Mouse (Mus musculus) embryo, embryonic 9.5 days (tissue): ENCODE data around the gene Nxn.

ENCODE experiments used
- DNase-seq: peaks from one replicate; pipeline ENCODE4 v3.0.0-alpha.2; 2017; ENCODE audit errors: extremely low spot score

The Nxn gene

GRCm38 (mm10) chr11:76332240-76332639 is 66.7 kb downstream of the Nxn start:
- DNase-seq = no peak

- no peak for DNase-seq
These were observed 70.2 kb downstream of the Nxn start for GRCm38 (mm10) chr11:76328522-76329290.

GRCm38 (mm10) chr11:76328084-76328483 is 70.9 kb downstream of the Nxn start:
- no peak for DNase-seq

GRCm38 (mm10) chr11:76326672-76327071 is 72.3 kb downstream of the Nxn start:
- no peak for DNase-seq

- no peak for DNase-seq
These were observed 72.9 kb downstream of the Nxn start for GRCm38 (mm10) chr11:76326051-76326450.

- no peak for DNase-seq
These were observed 74.1 kb downstream of the Nxn start for GRCm38 (mm10) chr11:76324801-76325200.

- DNase-seq = no peak
These were observed 74.7 kb downstream of the Nxn start for GRCm38 (mm10) chr11:76324207-76324606.

GRCm38 (mm10) chr11:76322939-76323338 is 76.0 kb downstream of the Nxn start:
- DNase-seq = no peak

GRCm38 (mm10) chr11:76322081-76322480 is 76.9 kb downstream of the Nxn start:
- no peak for DNase-seq

GRCm38 (mm10) chr11:76320475-76320874 is 78.5 kb downstream of the Nxn start:
- no peak for DNase-seq

- no peak for DNase-seq
These were observed 79.1 kb downstream of the Nxn start for GRCm38 (mm10) chr11:76319714-76320435.

GRCm38 (mm10) chr11:76317904-76318303 is 81.0 kb downstream of the Nxn start:
- DNase-seq = no peak

GRCm38 (mm10) chr11:76315785-76316444 is 83.0 kb downstream of the Nxn start:
- DNase-seq = no peak

- DNase-seq = no peak
These were observed 84.2 kb downstream of the Nxn start for GRCm38 (mm10) chr11:76314741-76315140.

- DNase-seq = no peak
These were observed 84.8 kb downstream of the Nxn start for GRCm38 (mm10) chr11:76314140-76314539.

GRCm38 (mm10) chr11:76312805-76313204 is 86.1 kb downstream of the Nxn start:
- no peak for DNase-seq

GRCm38 (mm10) chr11:76311224-76312000 is 87.5 kb downstream of the Nxn start:
- no peak for DNase-seq

GRCm38 (mm10) chr11:76309868-76310267 is 89.1 kb downstream of the Nxn start:
- DNase-seq = peak; percentile 47

GRCm38 (mm10) chr11:76309072-76309471 is 89.9 kb downstream of the Nxn start:
- DNase-seq = no peak

GRCm38 (mm10) chr11:76306769-76307168 is 92.2 kb downstream of the Nxn start:
- DNase-seq = no peak

GRCm38 (mm10) chr11:76305571-76305970 is 93.4 kb downstream of the Nxn start:
- DNase-seq = no peak

- DNase-seq = no peak
These were observed 95.6 kb downstream of the Nxn start for GRCm38 (mm10) chr11:76303368-76303767.
